Mouse (Mus musculus): Measurements from ENCODE around the gene Olfr1133.

- TF ChIP-seq CTCF (IDR thresholded peaks at IDR 0.05; ENCODE audit: extremely low read depth, insufficient read length, insufficient replicate concordance, low read depth, low read length) (no peak), POLR2A (IDR thresholded peaks at IDR 0.05; ENCODE audit: low read depth, low read length) (no peak)
Measured at GRCm38 (mm10) chr2:87673564-87673963, 26.4 kb upstream of the Olfr1133 start, which contains the start of gene Olfr1135.
